Mouse (Mus musculus): ENCODE measurements around the gene Uspl1. TPM values are rescaled to one million over a fixed set of nuclear protein-coding genes. Genes with fewer than 3 reads are reported as not detected.

Uspl1 gene
- polyA plus RNA-seq (2021; fragmentation: Nextera tagmentation): 21.6 and 36.1 TPM in 2 replicates
- long read RNA-seq, experiment 1, full-length matches to known transcripts: 129 of 161 reads
- long read RNA-seq, experiment 1, partial matches to known transcripts: 18 of 161 reads
- long read RNA-seq, experiment 1, other reads (novel, unspliced or antisense): 14 of 161 reads
- long read RNA-seq, experiment 2, full-length matches to known transcripts: 14 of 37 reads
- long read RNA-seq, experiment 2, partial matches to known transcripts: 7 of 37 reads
- long read RNA-seq, experiment 2, other reads (novel, unspliced or antisense): 16 of 37 reads

DNA sequence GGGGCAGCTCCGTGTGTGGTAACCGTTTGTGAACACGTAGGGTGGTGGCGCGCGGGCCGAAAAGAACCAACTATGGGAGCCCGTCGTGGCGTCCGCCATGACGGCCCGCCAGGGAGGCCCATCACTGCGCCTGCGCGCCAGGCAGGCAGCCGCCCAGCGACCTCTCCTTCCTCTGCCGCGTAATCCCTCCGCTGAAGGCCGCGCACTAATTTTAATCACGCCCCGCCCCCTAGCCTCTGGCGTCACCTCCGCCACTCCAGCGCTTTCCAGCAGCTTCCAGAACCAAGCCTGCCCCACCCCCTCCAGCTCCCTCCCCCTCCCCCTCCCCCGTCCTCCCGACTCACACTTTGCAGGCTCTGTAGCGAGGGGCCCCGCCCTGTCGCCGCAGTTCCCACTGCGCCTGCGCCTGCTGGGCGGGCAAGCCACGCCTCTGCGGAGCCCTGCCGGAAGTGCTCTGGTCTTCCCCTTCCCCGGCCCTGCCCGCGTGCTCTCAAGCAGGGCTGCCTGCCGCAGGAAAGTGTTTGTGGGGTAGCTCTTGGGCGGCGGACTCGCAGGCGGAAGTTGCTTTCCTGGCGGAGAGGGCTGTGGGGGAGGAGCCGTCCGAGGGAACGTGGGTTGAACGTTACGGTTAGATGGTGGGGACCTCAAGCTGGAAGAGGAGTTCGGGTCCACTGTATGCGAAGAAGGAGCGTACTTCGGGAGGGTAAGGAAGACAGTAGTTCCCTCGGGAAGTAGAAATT lies at the start of gene Uspl1, which contains the start of gene Hmgb1:
Gene Uspl1, plus strand, starts transcription at position 247 of the 740 bp plus-strand sequence.
Gene Hmgb1, minus strand, starts transcription at position 386 of the 740 bp plus-strand sequence.

DNA sequence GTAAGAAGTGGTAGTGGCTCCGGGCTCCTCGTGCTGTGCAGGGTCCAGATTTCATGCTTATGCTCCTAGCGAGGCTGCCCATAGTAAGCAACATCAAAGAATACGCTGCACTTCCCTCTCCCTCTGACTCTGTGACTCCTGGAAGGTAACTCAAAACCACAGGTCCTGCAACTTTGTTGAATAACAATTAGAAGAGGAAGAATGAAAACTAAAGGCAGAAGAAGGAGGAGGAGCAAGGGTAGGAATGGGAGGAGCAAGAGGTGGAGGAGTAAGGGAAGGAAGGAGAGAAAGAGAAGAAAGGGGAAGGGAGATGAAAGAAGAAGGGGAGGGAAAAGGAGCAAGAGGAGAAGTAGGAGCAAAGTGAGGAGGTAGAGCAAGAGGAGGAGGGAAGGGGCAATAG lies 80.3 kb downstream of the Uspl1 start, which contains the start of gene Alox5ap:
Gene Alox5ap, plus strand, starts transcription at position 363 of the 400 bp plus-strand sequence.

Other genes starting within 250 kb of the Uspl1 start
- gene Gm42791, start 189.2 kb upstream of the Uspl1 start, polyA plus RNA-seq (2021; fragmentation: Nextera tagmentation): 0.51 and 1.6 TPM in 2 replicates
- gene Hmgb1, start 139 bp downstream of the Uspl1 start, polyA plus RNA-seq (2021; fragmentation: Nextera tagmentation): 395 and 399 TPM in 2 replicates
- gene Alox5ap, start 80.4 kb downstream of the Uspl1 start, polyA plus RNA-seq (2021; fragmentation: Nextera tagmentation): 25.1 and 26.6 TPM in 2 replicates
- 16.2 and 18.0 TPM in 2 replicates for gene Medag, start 227.4 kb downstream of the Uspl1 start, polyA plus RNA-seq (2021; fragmentation: Nextera tagmentation)